Mouse (Mus musculus): ENCODE measurements around the gene Olfr419.

Gene Olfr419

GRCm38 (mm10) chr1:174251961-174252360 lies at the start of gene Olfr419:
Gene Olfr419, minus strand, starts transcription at chr1:174252061.
- no peak for DNase-seq

- no peak for DNase-seq
These were observed 18.8 kb upstream of the Olfr419 start for GRCm38 (mm10) chr1:174270643-174271042.

GRCm38 (mm10) chr1:174269162-174269561 lies 17.3 kb upstream of the Olfr419 start:
- DNase-seq: no peak

GRCm38 (mm10) chr1:174267816-174268215 lies 16.0 kb upstream of the Olfr419 start:
- no peak for DNase-seq

GRCm38 (mm10) chr1:174250376-174250775 lies 1.5 kb downstream of the Olfr419 start:
- no peak for DNase-seq

- no peak for DNase-seq
These were observed 4.7 kb downstream of the Olfr419 start for GRCm38 (mm10) chr1:174247170-174247569.

- no peak for DNase-seq
These were observed 5.8 kb downstream of the Olfr419 start for GRCm38 (mm10) chr1:174246080-174246479.

GRCm38 (mm10) chr1:174244621-174245020 lies 7.2 kb downstream of the Olfr419 start:
- no peak for DNase-seq

GRCm38 (mm10) chr1:174239916-174240315 lies 11.9 kb downstream of the Olfr419 start:
- no peak for DNase-seq

- no peak for DNase-seq
These were observed 35.2 kb downstream of the Olfr419 start for GRCm38 (mm10) chr1:174216528-174217204.

- DNase-seq: no peak
These were observed 36.4 kb downstream of the Olfr419 start for GRCm38 (mm10) chr1:174215270-174216038.

- no peak for DNase-seq
These were observed 39.6 kb downstream of the Olfr419 start for GRCm38 (mm10) chr1:174212286-174212685.

- DNase-seq: no peak
These were observed 47.2 kb downstream of the Olfr419 start for GRCm38 (mm10) chr1:174204699-174205098.

Data from lung, postnatal 14 days (tissue).